Mouse (Mus musculus) liver, postnatal 0 days (tissue): ENCODE results near the gene Npas2. TPM values are rescaled to one million over a fixed set of nuclear protein-coding genes. Genes with fewer than 3 reads are reported as not detected.

Experiments
- ATAC-seq: fragments of 200-750 bp; cut with Nextera tagmentation; 2 replicates; pipeline ENCODE4 v1.8.0; 2017; ENCODE audit warnings: mild to moderate bottlenecking, moderate library complexity
- DNase-seq: peaks from one replicate; pipeline ENCODE4 v3.0.0-alpha.2; 2016
- H3K27ac ChIP-seq: fragments of 300-500 bp; sonication (generic); 2 replicates; pipeline ENCODE4 v1.5.1; 2014; ENCODE audit warnings: antibody characterized with exemption, moderate library complexity, mild to moderate bottlenecking, low read depth
- H3K27me3 ChIP-seq: fragments of 300-500 bp; sonication (generic); 2 replicates; pipeline ENCODE4 v1.6.1; 2014; ENCODE audit warnings: low read length, control low read depth, mixed read lengths; ENCODE audit not compliant: insufficient read depth
- H3K36me3 ChIP-seq: fragments of 300-500 bp; sonication (generic); replicated peaks from 2 replicates; pipeline ENCODE4 v1.6.1; 2014; ENCODE audit warnings: mild to moderate bottlenecking, control low read depth, low read length, moderate library complexity, mixed read lengths; ENCODE audit not compliant: insufficient read depth
- H3K4me1 ChIP-seq: fragments of 300-500 bp; sonication (generic); 2 replicates; pipeline ENCODE4 v1.6.1; 2014; ENCODE audit warnings: antibody characterized with exemption, mild to moderate bottlenecking, control low read depth; ENCODE audit not compliant: insufficient read depth
- H3K4me2 ChIP-seq: fragments of 300-500 bp; sonication (generic); 2 replicates; pipeline ENCODE4 v1.6.1; 2014; ENCODE audit warnings: low read depth, mild to moderate bottlenecking, low read length, moderate library complexity, mixed read lengths
- H3K4me3 ChIP-seq: fragments of 300-500 bp; sonication (generic); 2 replicates; pipeline ENCODE4 v1.5.1; 2014; ENCODE audit warnings: low read depth, low read length
- H3K9ac ChIP-seq: fragments of 300-500 bp; sonication (generic); replicated peaks from 2 replicates; pipeline ENCODE4 v1.6.1; 2014; ENCODE audit warnings: mild to moderate bottlenecking, moderate library complexity
- H3K9me3 ChIP-seq: fragments of 300-500 bp; sonication (generic); 2 replicates; pipeline ENCODE4 v1.6.1; 2016; ENCODE audit warnings: mild to moderate bottlenecking, control low read depth, low read length, mixed read lengths
- CTCF ChIP-seq: sonication (generic); IDR thresholded peaks from 2 replicates; pipeline ENCODE4 v1.5.1; 2016; ENCODE audit warnings: antibody characterized with exemption, low read depth
- EP300 ChIP-seq: IDR thresholded peaks from 2 replicates; pipeline ENCODE4 v1.6.1; 2016; ENCODE audit warnings: antibody characterized with exemption, low read depth, mild to moderate bottlenecking
- WGBS: fragments of 180-500 bp; shearing (Covaris S2); extraction: QIAGEN DNeasy Blood & Tissue Kit; methylation state at CpG from one replicate; pipeline ENCODE4 v1.1.7; 2014; ENCODE audit not compliant: insufficient replicate concordance; 5-methylcytosine and 5-hydroxymethylcytosine counted together
- polyA plus RNA-seq: library from polyadenylated mRNA; unstranded; fragments of >200 nt; fragmentation: Nextera tagmentation; extraction: Ambion mirVana; gene quantifications from 2 replicates; pipeline ENCODE4 v1.2.1, GENCODE M21; 2015

Npas2 gene
- polyA plus RNA-seq = 0.11 and 0.15 TPM in 2 replicates

DNA sequence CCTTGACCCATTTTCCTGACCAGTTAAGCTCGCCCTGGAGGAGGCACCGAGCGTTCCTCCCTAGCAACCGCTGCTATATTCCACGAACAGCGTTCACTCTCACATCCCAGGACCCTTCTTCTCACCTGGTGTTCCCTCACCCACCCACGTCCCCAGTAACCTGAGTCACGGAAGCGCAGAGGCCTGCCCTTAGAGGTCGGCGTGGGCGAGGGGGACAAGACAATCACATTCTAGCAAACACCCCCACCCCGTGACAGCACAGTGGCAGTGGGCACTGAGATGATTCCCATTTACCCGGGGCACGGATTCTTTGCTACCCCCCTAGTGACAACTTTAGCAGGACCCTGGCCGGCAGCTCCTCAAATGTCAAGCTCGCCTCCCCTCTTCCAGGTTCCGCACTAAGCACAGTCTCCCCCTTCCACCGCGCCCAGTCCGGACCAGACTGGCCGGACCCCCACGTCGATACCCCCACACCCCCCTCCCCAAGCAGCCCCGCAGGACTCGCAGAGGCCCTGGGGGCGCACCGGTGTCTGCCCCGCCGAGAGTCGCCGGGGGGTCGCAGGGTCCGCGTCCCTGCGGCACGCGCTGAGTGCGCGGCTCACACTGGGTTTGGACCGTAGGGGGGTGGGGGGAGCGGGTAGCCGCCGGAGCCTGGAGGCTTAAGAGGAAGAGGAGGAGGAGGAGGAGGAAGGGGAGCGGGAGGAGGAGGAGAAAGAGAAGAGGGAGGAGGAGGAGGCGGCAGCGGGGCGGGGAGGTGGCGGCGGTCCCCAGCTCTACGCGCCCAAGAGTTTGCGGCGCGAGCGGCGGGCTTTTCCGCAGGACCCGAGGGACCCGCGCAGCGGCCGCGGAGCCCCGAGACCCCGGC lies at the start of gene Npas2:
Npas2 (plus strand) TSS at position 735 of the 865 bp plus-strand sequence.
- Histone ChIP-seq H3K9ac (peak within 1 kb of the TSS; percentile 62), H3K36me3 (no peaks in the 10 kb centered on the region), H3K9me3 (no peaks in the 10 kb centered on the region), H3K4me1 (peaks cover 3% of the 10 kb centered on the region; the same call in 1 of the 2 replicates), H3K4me2 (peak within 1 kb of the TSS; percentile 74), H3K27ac (peak within 1 kb of the TSS; percentile 76), H3K4me3 (peak within 1 kb of the TSS; percentile 59), H3K27me3 (peaks cover 28% of the 10 kb centered on the region)
- ATAC-seq = peak; percentile 9
- DNase-seq = no peak
- TF ChIP-seq CTCF = no peak
- no peak for TF ChIP-seq EP300
- under 1% methylated on average over 49 of the region's 66 CpGs for WGBS

GRCm38 (mm10) chr1:39156778-39157177 lies 36.8 kb upstream of the Npas2 start:
- Histone ChIP-seq H3K27ac (0 out of 2 replicates have a peak overlapping the region, but pooled peaks have one; percentile 18), H3K4me3 (no peak overlapping the region), H3K27me3 (no peaks in the 10 kb centered on the region), H3K4me2 (no peak overlapping the region), H3K9me3 (no peaks in the 10 kb centered on the region), H3K36me3 (no peaks in the 10 kb centered on the region), H3K4me1 (no peaks in the 10 kb centered on the region), H3K9ac (no peak overlapping the region)
- ATAC-seq (peak; percentile 99), DNase-seq (peak; percentile 31)
- TF ChIP-seq EP300 = no peak
- TF ChIP-seq CTCF = no peak
- 64% methylated on average over 4 of the region's 4 CpGs for WGBS

- no peaks in the 10 kb centered on the region for H3K36me3 ChIP-seq
- H3K4me3 ChIP-seq = no peak overlapping the region
- no peak overlapping the region for H3K9ac ChIP-seq
- DNase-seq (no peak), ATAC-seq (no peak)
- no peaks in the 10 kb centered on the region for H3K9me3 ChIP-seq
- no peaks in the 10 kb centered on the region for H3K4me1 ChIP-seq
- no peak overlapping the region for H3K4me2 ChIP-seq
- 76% methylated on average over 4 of the region's 4 CpGs for WGBS
- H3K27ac ChIP-seq = no peak overlapping the region
- TF ChIP-seq CTCF (no peak), EP300 (no peak)
- H3K27me3 ChIP-seq = no peaks in the 10 kb centered on the region
These were observed 33.4 kb upstream of the Npas2 start for GRCm38 (mm10) chr1:39160167-39160566.

DNA sequence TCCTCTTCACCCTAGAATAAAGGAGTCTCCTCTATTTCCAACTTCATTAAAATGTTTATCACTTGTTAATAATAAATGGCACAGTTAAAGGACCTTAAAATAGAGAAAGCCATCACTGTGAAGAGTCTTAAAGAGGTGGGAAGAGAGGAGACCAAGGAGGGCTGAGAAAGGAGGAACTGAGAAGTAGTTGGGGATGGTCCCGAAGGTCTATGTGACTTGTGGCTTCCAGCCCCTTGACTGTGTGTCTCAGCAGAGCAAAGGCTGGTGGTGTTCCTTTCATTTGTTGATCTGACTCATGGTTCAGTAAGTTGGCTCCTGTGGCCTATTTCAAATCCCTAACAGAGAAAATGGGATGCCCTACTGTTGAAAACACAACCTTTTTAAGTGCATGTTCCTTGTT lies 30.5 kb upstream of the Npas2 start:
- no peak for TF ChIP-seq CTCF

GRCm38 (mm10) chr1:39176690-39177089 lies 16.8 kb upstream of the Npas2 start:
- H3K9ac ChIP-seq = no peak overlapping the region
- H3K36me3 ChIP-seq = no peaks in the 10 kb centered on the region
- no peaks in the 10 kb centered on the region for H3K4me1 ChIP-seq
- no peaks in the 10 kb centered on the region for H3K27me3 ChIP-seq
- no peak for ATAC-seq
- no peak overlapping the region for H3K4me3 ChIP-seq
- no peak for DNase-seq
- 78% methylated on average over 5 of the region's 5 CpGs for WGBS
- no peak for TF ChIP-seq EP300
- TF ChIP-seq CTCF = no peak
- no peak overlapping the region for H3K4me2 ChIP-seq
- H3K27ac ChIP-seq = no peak overlapping the region
- peaks cover 4% of the 10 kb centered on the region for H3K9me3 ChIP-seq

More for the DNA sequence above, 30.5 kb upstream of the Npas2 start:
- Histone ChIP-seq H3K9ac (no peak overlapping the region), H3K4me1 (no peaks in the 10 kb centered on the region), H3K36me3 (no peaks in the 10 kb centered on the region), H3K27me3 (no peaks in the 10 kb centered on the region), H3K27ac (no peak overlapping the region), H3K4me2 (no peak overlapping the region), H3K4me3 (no peak overlapping the region), H3K9me3 (no peaks in the 10 kb centered on the region)
- no peak for DNase-seq
- ATAC-seq = no peak
- 50% methylated on average over 1 of the region's 1 CpGs for WGBS

DNA sequence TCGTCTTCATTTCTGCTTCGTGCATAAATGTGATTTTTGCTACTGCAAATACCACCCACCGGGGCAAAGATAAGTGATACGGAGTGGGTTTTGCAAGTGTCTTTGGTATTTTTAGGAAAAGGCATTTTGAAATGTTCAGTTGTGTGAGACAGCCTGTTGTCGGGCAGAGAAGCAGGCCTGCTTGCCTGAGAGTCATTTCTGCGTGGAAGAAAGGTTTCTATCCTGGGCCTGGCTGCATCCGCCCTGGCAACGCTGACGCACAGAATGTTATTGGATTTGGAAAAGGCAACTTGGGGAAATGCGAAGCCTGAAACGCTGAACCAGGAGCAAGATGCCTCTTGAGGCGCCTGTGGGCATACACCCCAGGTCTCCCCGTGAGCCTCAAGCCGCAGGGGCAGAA lies 16.3 kb upstream of the Npas2 start:
- H3K27ac ChIP-seq = no peak overlapping the region
- no peaks in the 10 kb centered on the region for H3K27me3 ChIP-seq
- no peak overlapping the region for H3K4me2 ChIP-seq
- no peak overlapping the region for H3K9ac ChIP-seq
- H3K4me3 ChIP-seq = no peak overlapping the region
- no peaks in the 10 kb centered on the region for H3K4me1 ChIP-seq
- peaks cover 4% of the 10 kb centered on the region for H3K9me3 ChIP-seq
- WGBS = 85% methylated on average over 14 of the region's 14 CpGs
- TF ChIP-seq EP300 (no peak), CTCF (no peak)
- H3K36me3 ChIP-seq = no peaks in the 10 kb centered on the region
- ATAC-seq (no peak), DNase-seq (no peak)
